Mouse (Mus musculus) layer of hippocampus, adult 11-12 months (tissue): ENCODE results near the gene Apol7a.
A peak's percentile ranks its signal among the peaks of the same experiment; 100 is the strongest.
"Not testable (repeated sequence)": the region's sequence is repeated elsewhere in the genome, so short reads cannot be mapped to it uniquely, and the experiment has no call there.

ENCODE experiments used
- DNase-seq: peaks from one replicate; pipeline ENCODE4 v3.0.0; 2022; ENCODE audit warnings: low spot score

Apol7a gene

GRCm38 (mm10) chr15:77399027-77399426 lies at the start of gene Apol7a:
TSS of gene Apol7a (minus strand) at chr15:77399110.
- not testable (repeated sequence) for DNase-seq

GRCm38 (mm10) chr15:77447392-77447791 lies 48.5 kb upstream of the Apol7a start, which contains the start of gene Apol7b:
TSS of gene Apol7b (minus strand) at chr15:77447492.
- DNase-seq: not testable (repeated sequence)

- DNase-seq: not testable (repeated sequence)
Measured at GRCm38 (mm10) chr15:77445668-77446067, 46.8 kb upstream of the Apol7a start.

GRCm38 (mm10) chr15:77444746-77445145 lies 45.8 kb upstream of the Apol7a start:
- DNase-seq: peak; percentile 24

GRCm38 (mm10) chr15:77428690-77429448 lies 30.0 kb upstream of the Apol7a start:
- not testable (repeated sequence) for DNase-seq

- not testable (repeated sequence) for DNase-seq
Measured at GRCm38 (mm10) chr15:77422925-77423324, 24.0 kb upstream of the Apol7a start.

GRCm38 (mm10) chr15:77419657-77420056 lies 20.7 kb upstream of the Apol7a start:
- not testable (repeated sequence) for DNase-seq

- not testable (repeated sequence) for DNase-seq
Measured at GRCm38 (mm10) chr15:77416655-77417333, 17.9 kb upstream of the Apol7a start.

GRCm38 (mm10) chr15:77415653-77416052 lies 16.7 kb upstream of the Apol7a start:
- DNase-seq: not testable (repeated sequence)

GRCm38 (mm10) chr15:77412695-77413094 lies 13.8 kb upstream of the Apol7a start:
- DNase-seq: not testable (repeated sequence)

GRCm38 (mm10) chr15:77411035-77411434 lies 12.1 kb upstream of the Apol7a start, which contains the start of gene Apol9a:
TSS of gene Apol9a (minus strand) at chr15:77411135.
- not testable (repeated sequence) for DNase-seq

- not testable (repeated sequence) for DNase-seq
Measured at GRCm38 (mm10) chr15:77406370-77406769, 7.5 kb upstream of the Apol7a start.

- DNase-seq: not testable (repeated sequence)
Measured at GRCm38 (mm10) chr15:77397450-77398132, 1.3 kb downstream of the Apol7a start.

GRCm38 (mm10) chr15:77393832-77394231 lies 5.1 kb downstream of the Apol7a start:
- not testable (repeated sequence) for DNase-seq

- no peak for DNase-seq
Measured at GRCm38 (mm10) chr15:77387462-77387861, 11.4 kb downstream of the Apol7a start.

GRCm38 (mm10) chr15:77384340-77385030 lies 14.4 kb downstream of the Apol7a start:
- no peak for DNase-seq

- no peak for DNase-seq
Measured at GRCm38 (mm10) chr15:77382880-77383279, 16.0 kb downstream of the Apol7a start.

GRCm38 (mm10) chr15:77382271-77382850 lies 16.5 kb downstream of the Apol7a start:
- no peak for DNase-seq

GRCm38 (mm10) chr15:77381481-77381880 lies 17.4 kb downstream of the Apol7a start:
- no peak for DNase-seq

GRCm38 (mm10) chr15:77379921-77380320 lies 19.0 kb downstream of the Apol7a start:
- no peak for DNase-seq

- DNase-seq: no peak
Measured at GRCm38 (mm10) chr15:77377419-77377818, 21.5 kb downstream of the Apol7a start.
